Mouse (Mus musculus): Measurements from ENCODE around the gene Gfod2. TPM values are rescaled to one million over a fixed set of nuclear protein-coding genes. Genes with fewer than 3 reads are reported as not detected.

The Gfod2 gene
- total RNA-seq, 2 experiments from 2014 or later: 4.6 to 9.9 TPM

DNA sequence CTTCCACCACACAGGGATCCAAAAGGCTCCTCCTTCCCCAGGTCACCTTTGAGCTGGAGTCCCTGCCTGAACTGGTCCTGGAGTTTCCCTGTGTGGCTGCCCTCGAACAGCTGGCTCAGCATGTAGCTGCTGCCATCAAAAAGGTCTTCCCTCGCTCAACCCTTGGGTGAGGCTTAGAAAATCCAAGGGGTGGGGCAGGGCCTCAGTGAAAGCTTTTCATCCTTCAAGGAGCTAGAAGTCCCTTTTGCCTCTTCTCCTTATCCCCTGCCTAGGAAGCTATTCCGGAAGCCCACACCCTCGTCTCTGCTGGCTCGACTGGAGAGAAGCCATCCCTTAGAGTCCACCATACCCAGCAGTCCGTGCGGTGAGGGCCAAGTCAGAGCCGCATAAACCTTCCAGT, 71.0 kb downstream of the Gfod2 start:
- no peak for DNase-seq
- intact Hi-C loops (cut with DNase I): loop anchor here (5.0 kb wide), 1 partner anchor 120 kb away; the partner anchor contains the start of gene Atp6v0d1

DNA sequence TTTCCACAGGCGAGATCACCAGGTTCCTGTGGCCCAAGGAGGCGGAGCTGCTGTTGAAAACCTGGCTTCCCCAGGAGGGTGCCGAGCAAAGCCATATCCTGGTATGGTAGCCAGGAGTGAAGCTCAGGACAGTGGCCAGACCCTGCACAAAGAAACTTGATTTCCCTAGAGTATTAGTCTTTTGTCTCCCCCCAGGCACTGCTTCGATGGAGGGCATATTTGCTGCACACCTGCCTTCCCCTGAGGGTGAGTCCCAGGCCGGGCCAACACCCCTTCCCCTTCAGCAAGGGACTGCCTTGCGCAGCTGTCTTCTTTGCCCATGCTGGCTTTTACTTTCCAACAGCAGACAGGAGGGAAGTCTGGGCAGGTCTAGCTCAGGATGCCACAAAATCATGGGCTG, 71.9 kb downstream of the Gfod2 start:
- DNase-seq: no peak
- intact Hi-C loops (cut with DNase I): loop anchor here (5.0 kb wide), 1 partner anchor 119 kb away; the partner anchor contains the start of gene Atp6v0d1

DNA sequence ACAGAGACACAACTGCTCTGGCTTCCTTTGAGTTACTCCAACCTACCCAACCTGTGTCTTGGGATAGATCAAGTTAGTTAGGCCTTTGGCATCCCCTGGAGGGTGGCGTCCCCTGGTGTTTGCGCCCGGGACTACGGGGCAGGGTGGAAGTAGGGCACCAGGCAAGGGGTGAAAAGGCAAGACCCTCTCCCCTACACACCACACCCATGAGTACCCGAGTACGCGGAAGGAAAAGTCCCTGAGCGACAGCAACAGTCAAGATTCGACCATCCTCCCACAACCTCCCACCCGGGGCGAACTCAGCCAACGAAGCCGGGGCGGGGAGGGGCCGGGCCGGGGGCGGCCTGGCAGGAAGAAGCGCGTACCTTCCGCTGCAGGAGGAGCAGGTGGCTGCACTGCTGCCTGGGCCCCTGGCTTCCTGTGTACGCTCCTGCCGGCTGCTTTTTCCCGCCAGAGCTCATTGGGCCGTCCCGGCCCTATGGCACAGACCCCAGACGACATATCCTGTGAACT, 72.6 kb downstream of the Gfod2 start, which contains the start of gene Carmil2:
Carmil2 (plus strand) TSS at position 479 of the 513 bp plus-strand sequence.
- intact Hi-C loops (cut with DNase I): loop anchor here (2.0 to 5.0 kb wide), 3 partner anchors 63 to 119 kb away; partner anchors contain the start of gene Atp6v0d1
- DNase-seq: peak; percentile 69 to 79

DNA sequence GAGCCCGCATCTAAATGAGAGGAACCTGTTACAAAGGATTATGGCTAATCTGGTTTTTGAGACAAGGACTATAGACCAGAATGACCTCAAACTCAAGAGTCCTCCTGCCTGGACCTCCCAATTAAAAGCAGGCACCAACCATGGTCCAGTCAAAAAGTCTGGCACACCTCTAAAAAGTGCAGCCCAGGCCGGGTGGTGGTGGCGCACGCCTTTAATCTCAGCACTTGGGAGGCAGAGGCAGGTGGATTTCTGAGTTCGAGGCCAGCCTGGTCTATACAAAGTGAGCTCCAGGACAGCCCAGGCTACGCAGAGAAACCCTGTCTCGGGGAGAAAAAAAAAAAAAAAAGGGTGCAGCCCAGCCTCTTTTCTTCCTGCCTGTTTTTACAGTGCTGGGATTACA, 73.1 kb downstream of the Gfod2 start:
- DNase-seq: no peak
- intact Hi-C loops (cut with DNase I): loop anchor here (2.0 to 5.0 kb wide), 3 partner anchors 63 to 118 kb away; partner anchors contain the start of gene Atp6v0d1

DNA sequence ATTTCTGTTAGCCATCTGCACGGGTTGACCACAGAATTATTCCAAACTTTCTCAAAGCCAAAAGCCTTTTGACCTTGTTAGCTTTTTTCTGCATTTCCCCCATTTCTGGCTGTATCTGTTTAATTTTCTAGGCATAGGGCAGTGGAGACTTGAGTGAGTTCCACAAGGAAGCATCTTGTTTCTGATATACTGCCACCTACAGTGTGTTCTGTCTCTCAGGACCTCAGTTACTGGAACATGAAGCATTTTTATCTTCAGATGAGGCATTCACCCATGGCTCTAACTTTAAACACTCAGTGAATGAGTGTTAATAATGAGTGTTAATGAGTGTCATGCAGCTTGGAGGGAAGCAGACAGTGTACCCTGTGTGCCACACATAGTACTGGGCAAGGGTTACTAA, 80.6 kb downstream of the Gfod2 start:
- intact Hi-C loops (cut with DNase I): loop anchor here (5.0 kb wide), 1 partner anchor 41 kb away; the partner anchor contains the start of genes Agrp and Ctcf
- DNase-seq: no peak

Other genes starting within 250 kb of the Gfod2 start
- gene Hsd11b2, start 239.9 kb downstream of the Gfod2 start, total RNA-seq (2021): 1 to 10 TPM in 1 of 2 experiments, under 1 TPM in 1; 0.60 to 2.1 TPM
- 10 to 100 TPM; 60.1 to 64.0 TPM for gene Atp6v0d1, start 192.6 kb downstream of the Gfod2 start, total RNA-seq (2021)
- gene Ripor1, start 153.4 kb downstream of the Gfod2 start, total RNA-seq (2021): 10 to 100 TPM; 53.1 to 55.8 TPM
- 10 to 100 TPM; 46.6 to 56.6 TPM for gene Ctcf, start 122.1 kb downstream of the Gfod2 start, total RNA-seq (2021)
- not detected for gene Agrp, start 121.3 kb downstream of the Gfod2 start, total RNA-seq (2021)
- gene Carmil2, start 72.4 kb downstream of the Gfod2 start, total RNA-seq (2021): under 1 TPM; 0.62 to 0.93 TPM
- 10 to 100 TPM; 20.8 to 21.2 TPM for gene Acd, start 57.6 kb downstream of the Gfod2 start, total RNA-seq (2021)
- gene Pard6a, start 57.5 kb downstream of the Gfod2 start, total RNA-seq (2021): 1 to 10 TPM; 7.1 to 9.1 TPM
- not detected for gene 4933405L10Rik, start 51.0 kb downstream of the Gfod2 start, total RNA-seq (2021)
- 1 to 10 TPM; 2.9 to 3.5 TPM for gene Enkd1, start 50.5 kb downstream of the Gfod2 start, total RNA-seq (2021)
- gene Ranbp10, start 68.7 kb upstream of the Gfod2 start, total RNA-seq (2021): 10 to 100 TPM; 24.2 to 24.5 TPM
- not detected for gene Tsnaxip1, start 69.1 kb upstream of the Gfod2 start, total RNA-seq (2021)
- gene Cenpt, start 94.6 kb upstream of the Gfod2 start, total RNA-seq (2021): 1 to 10 TPM; 8.4 to 8.5 TPM
- 10 to 100 TPM; 27.5 to 31.9 TPM for gene Thap11, start 96.5 kb upstream of the Gfod2 start, total RNA-seq (2021)
- 10 to 100 TPM; 41.9 to 46.2 TPM for gene Nutf2, start 101.9 kb upstream of the Gfod2 start, total RNA-seq (2021)
- 10 to 100 TPM; 30.9 to 32.5 TPM for gene Edc4, start 122.2 kb upstream of the Gfod2 start, total RNA-seq (2021)
- not detected for gene Nrn1l, start 134.9 kb upstream of the Gfod2 start, total RNA-seq (2021)
- 10 to 100 TPM; 20.9 to 22.5 TPM for gene Pskh1, start 141.8 kb upstream of the Gfod2 start, total RNA-seq (2021)
- under 1 TPM; 0.35 to 0.48 TPM for gene Ctrl, start 175.2 kb upstream of the Gfod2 start, total RNA-seq (2021)
- gene Psmb10, start 179.8 kb upstream of the Gfod2 start, total RNA-seq (2021): 10 to 100 TPM; 81.1 to 88.5 TPM
- gene Lcat, start 184.7 kb upstream of the Gfod2 start, total RNA-seq (2021): under 1 TPM; 0.64 to 0.77 TPM
- 10 to 100 TPM; 59.1 to 70.0 TPM for gene Slc12a4, start 207.4 kb upstream of the Gfod2 start, total RNA-seq (2021)
- not detected for gene Dpep3, start 220.8 kb upstream of the Gfod2 start, total RNA-seq (2021)
- 1 to 10 TPM; 8.4 to 8.5 TPM for gene Dus2, start 232.7 kb upstream of the Gfod2 start, total RNA-seq (2021)
- not detected for gene Dpep2nb, start 247.3 kb upstream of the Gfod2 start, total RNA-seq (2021)

Data from heart, postnatal 10 days (tissue).